Mouse (Mus musculus): ENCODE measurements around the gene Styx. TPM values are rescaled to one million over a fixed set of nuclear protein-coding genes. Genes with fewer than 3 reads are reported as not detected.

Styx gene
- polyA plus RNA-seq, 1 experiment from 2014 or later = 47.1 TPM

GRCm38 (mm10) chr14:45422371-45422770 lies 71.5 kb downstream of the Styx start:
- H3K4me1 ChIP-seq = no peaks in the 10 kb centered on the region
- H3K27me3 ChIP-seq (replicated peaks) = no peaks in the 10 kb centered on the region
- H3K9ac ChIP-seq = no peak overlapping the region
- H3K9me3 ChIP-seq = no peaks in the 10 kb centered on the region
- no peaks in the 10 kb centered on the region for H3K36me3 ChIP-seq
- 73% methylated on average over 4 of the region's 4 CpGs for WGBS
- no peak overlapping the region for H3K4me2 ChIP-seq (replicated peaks)
- no peak overlapping the region for H3K4me3 ChIP-seq
- H3K27ac ChIP-seq = no peak overlapping the region
- ATAC-seq (ENCODE audit: low FRiP score, low read depth) = no peak

- Histone ChIP-seq H3K27ac (no peak overlapping the region), H3K4me3 (no peak overlapping the region), H3K4me1 (no peaks in the 10 kb centered on the region), H3K36me3 (no peaks in the 10 kb centered on the region), H3K9me3 (no peaks in the 10 kb centered on the region), H3K9ac (no peak overlapping the region), H3K4me2 (replicated peaks) (no peak overlapping the region), H3K27me3 (replicated peaks) (no peaks in the 10 kb centered on the region)
- WGBS = 11% methylated on average over 5 of the region's 5 CpGs
- ATAC-seq (ENCODE audit: low FRiP score, low read depth) = 0 out of 2 replicates have a peak, but pooled peaks have one; percentile 68
Observed at GRCm38 (mm10) chr14:45423220-45423619, 72.3 kb downstream of the Styx start.

- H3K27me3 ChIP-seq (replicated peaks) = no peaks in the 10 kb centered on the region
- H3K4me1 ChIP-seq = no peaks in the 10 kb centered on the region
- H3K4me3 ChIP-seq = no peak overlapping the region
- no peaks in the 10 kb centered on the region; the same call in 1 of the 2 replicates for H3K9me3 ChIP-seq
- no peak overlapping the region for H3K9ac ChIP-seq
- no peak overlapping the region for H3K4me2 ChIP-seq (replicated peaks)
- ATAC-seq (ENCODE audit: low FRiP score, low read depth) = no peak
- H3K36me3 ChIP-seq = no peaks in the 10 kb centered on the region
- H3K27ac ChIP-seq = no peak overlapping the region
- WGBS = 92% methylated on average over 13 of the region's 13 CpGs
Observed at GRCm38 (mm10) chr14:45430066-45430842, 79.4 kb downstream of the Styx start.

- Histone ChIP-seq H3K4me1 (no peaks in the 10 kb centered on the region), H3K36me3 (no peaks in the 10 kb centered on the region), H3K27ac (no peak overlapping the region), H3K27me3 (replicated peaks) (no peaks in the 10 kb centered on the region), H3K9me3 (no peaks in the 10 kb centered on the region; the same call in 1 of the 2 replicates), H3K9ac (no peak overlapping the region), H3K4me3 (no peak overlapping the region), H3K4me2 (replicated peaks) (no peak overlapping the region)
- ATAC-seq (ENCODE audit: low FRiP score, low read depth) = no peak
- WGBS = 68% methylated on average over 4 of the region's 4 CpGs
Observed at GRCm38 (mm10) chr14:45432003-45432402, 81.1 kb downstream of the Styx start.

GRCm38 (mm10) chr14:45434220-45434619 lies 83.3 kb downstream of the Styx start:
- no peaks in the 10 kb centered on the region for H3K36me3 ChIP-seq
- H3K27ac ChIP-seq = no peak overlapping the region
- no peaks in the 10 kb centered on the region for H3K27me3 ChIP-seq (replicated peaks)
- no peak overlapping the region for H3K4me2 ChIP-seq (replicated peaks)
- H3K4me3 ChIP-seq = no peak overlapping the region
- H3K9me3 ChIP-seq = no peaks in the 10 kb centered on the region; the same call in 1 of the 2 replicates
- no peaks in the 10 kb centered on the region for H3K4me1 ChIP-seq
- WGBS = 75% methylated on average over 6 of the region's 6 CpGs
- no peak overlapping the region for H3K9ac ChIP-seq
- no peak for ATAC-seq (ENCODE audit: low FRiP score, low read depth)

GRCm38 (mm10) chr14:45438250-45438930 lies 87.5 kb downstream of the Styx start:
- ATAC-seq (ENCODE audit: low FRiP score, low read depth) = no peak
- no peak overlapping the region for H3K9ac ChIP-seq
- no peak overlapping the region for H3K4me2 ChIP-seq (replicated peaks)
- H3K27me3 ChIP-seq (replicated peaks) = no peaks in the 10 kb centered on the region
- WGBS = 58% methylated on average over 19 of the region's 19 CpGs
- H3K9me3 ChIP-seq = no peaks in the 10 kb centered on the region
- H3K4me3 ChIP-seq = no peak overlapping the region
- no peaks in the 10 kb centered on the region for H3K4me1 ChIP-seq
- H3K27ac ChIP-seq = no peak overlapping the region
- H3K36me3 ChIP-seq = no peaks in the 10 kb centered on the region

GRCm38 (mm10) chr14:45438931-45439275 lies 88.0 kb downstream of the Styx start:
- 39% methylated on average over 2 of the region's 2 CpGs for WGBS
- H3K9me3 ChIP-seq = no peaks in the 10 kb centered on the region
- no peak for ATAC-seq (ENCODE audit: low FRiP score, low read depth)
- H3K4me2 ChIP-seq (replicated peaks) = no peak overlapping the region
- H3K27ac ChIP-seq = no peak overlapping the region
- no peak overlapping the region for H3K4me3 ChIP-seq
- no peaks in the 10 kb centered on the region for H3K36me3 ChIP-seq
- H3K9ac ChIP-seq = no peak overlapping the region
- H3K4me1 ChIP-seq = no peaks in the 10 kb centered on the region
- H3K27me3 ChIP-seq (replicated peaks) = no peaks in the 10 kb centered on the region

GRCm38 (mm10) chr14:45439387-45439786 lies 88.5 kb downstream of the Styx start:
- Histone ChIP-seq H3K4me1 (no peaks in the 10 kb centered on the region), H3K9ac (no peak overlapping the region), H3K27me3 (replicated peaks) (no peaks in the 10 kb centered on the region), H3K4me2 (replicated peaks) (no peak overlapping the region), H3K36me3 (no peaks in the 10 kb centered on the region), H3K4me3 (no peak overlapping the region), H3K9me3 (no peaks in the 10 kb centered on the region), H3K27ac (no peak overlapping the region)
- ATAC-seq (ENCODE audit: low FRiP score, low read depth) = no peak
- 70% methylated on average over 9 of the region's 9 CpGs for WGBS

- no peak for ATAC-seq (ENCODE audit: low FRiP score, low read depth)
- H3K4me3 ChIP-seq = no peak overlapping the region
- WGBS = 83% methylated on average over 6 of the region's 6 CpGs
- H3K27me3 ChIP-seq (replicated peaks) = no peaks in the 10 kb centered on the region
- no peak overlapping the region for H3K27ac ChIP-seq
- H3K9ac ChIP-seq = no peak overlapping the region
- H3K36me3 ChIP-seq = no peaks in the 10 kb centered on the region
- H3K4me1 ChIP-seq = no peaks in the 10 kb centered on the region
- no peaks in the 10 kb centered on the region for H3K9me3 ChIP-seq
- H3K4me2 ChIP-seq (replicated peaks) = no peak overlapping the region
Observed at GRCm38 (mm10) chr14:45441291-45441690, 90.4 kb downstream of the Styx start.

GRCm38 (mm10) chr14:45442781-45443560 lies 92.1 kb downstream of the Styx start:
- Histone ChIP-seq H3K36me3 (no peaks in the 10 kb centered on the region), H3K4me1 (no peaks in the 10 kb centered on the region), H3K9ac (no peak overlapping the region), H3K9me3 (no peaks in the 10 kb centered on the region), H3K27ac (no peak overlapping the region), H3K27me3 (replicated peaks) (no peaks in the 10 kb centered on the region), H3K4me2 (replicated peaks) (no peak overlapping the region), H3K4me3 (no peak overlapping the region)
- WGBS = 56% methylated on average over 12 of the region's 12 CpGs
- ATAC-seq (ENCODE audit: low FRiP score, low read depth) = no peak

- Histone ChIP-seq H3K4me3 (no peak overlapping the region), H3K27me3 (replicated peaks) (no peaks in the 10 kb centered on the region), H3K9me3 (no peaks in the 10 kb centered on the region), H3K36me3 (no peaks in the 10 kb centered on the region), H3K27ac (no peak overlapping the region), H3K4me2 (replicated peaks) (no peak overlapping the region), H3K9ac (no peak overlapping the region), H3K4me1 (no peaks in the 10 kb centered on the region)
- WGBS = 45% methylated on average over 7 of the region's 7 CpGs
- no peak for ATAC-seq (ENCODE audit: low FRiP score, low read depth)
Observed at GRCm38 (mm10) chr14:45444870-45445269, 94.0 kb downstream of the Styx start.

- ATAC-seq (ENCODE audit: low FRiP score, low read depth) = no peak
- H3K36me3 ChIP-seq = no peaks in the 10 kb centered on the region
- H3K4me1 ChIP-seq = no peaks in the 10 kb centered on the region
- H3K27me3 ChIP-seq (replicated peaks) = no peaks in the 10 kb centered on the region
- H3K9ac ChIP-seq = no peak overlapping the region
- H3K27ac ChIP-seq = no peak overlapping the region
- H3K4me2 ChIP-seq (replicated peaks) = no peak overlapping the region
- 66% methylated on average over 12 of the region's 12 CpGs for WGBS
- no peak overlapping the region for H3K4me3 ChIP-seq
- no peaks in the 10 kb centered on the region for H3K9me3 ChIP-seq
Observed at GRCm38 (mm10) chr14:45445445-45445844, 94.6 kb downstream of the Styx start.

Data from neural tube, embryonic 12.5 days (tissue).